Mouse (Mus musculus) left cerebral cortex, adult 11 months (tissue): ENCODE data around the gene Tmem179b.

Source experiments
- DNase-seq: peaks from one replicate; pipeline ENCODE4 v3.0.0; 2022; ENCODE audit warnings: low spot score

The Tmem179b gene

DNA sequence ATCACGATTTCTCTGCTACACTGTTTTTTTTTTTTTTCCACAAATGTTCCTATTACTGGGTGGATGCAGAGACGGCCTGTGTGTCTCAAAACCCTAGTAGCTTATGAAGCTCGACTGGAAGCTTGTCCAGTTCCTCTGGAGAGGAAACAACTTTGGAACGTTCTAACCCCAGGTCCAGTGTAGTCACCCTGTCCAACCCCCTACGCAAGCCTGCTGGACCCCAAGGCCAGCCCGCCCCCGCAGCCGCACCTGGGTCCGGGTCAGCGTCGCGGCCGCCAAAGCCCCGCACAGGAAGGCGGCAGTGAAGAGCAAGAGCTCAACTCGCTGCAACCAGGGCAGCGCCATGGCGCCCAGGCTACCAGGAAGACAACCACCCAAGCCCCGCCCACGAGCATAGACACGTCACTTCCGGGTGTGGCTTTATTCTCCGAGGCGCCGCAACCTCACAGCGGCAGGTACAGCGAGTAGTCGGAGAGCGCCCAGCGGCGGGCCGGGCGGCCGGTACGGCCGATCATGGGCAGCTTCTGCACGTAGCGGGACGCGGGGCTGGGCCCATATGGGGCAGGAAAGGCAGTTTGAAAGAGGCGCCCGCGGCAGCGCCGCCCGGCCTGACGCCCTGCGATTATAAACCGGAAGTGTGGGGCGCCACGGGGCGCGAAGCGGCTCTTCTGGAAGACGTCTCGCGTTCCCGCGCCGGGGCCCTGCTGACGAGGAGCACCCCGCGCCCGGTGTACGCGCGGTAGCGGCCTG, at the start of gene Tmem179b:
TSS of gene Tmem179b (minus strand) at position 382 of the 750 bp plus-strand sequence.
- peak; percentile 94 for DNase-seq

DNA sequence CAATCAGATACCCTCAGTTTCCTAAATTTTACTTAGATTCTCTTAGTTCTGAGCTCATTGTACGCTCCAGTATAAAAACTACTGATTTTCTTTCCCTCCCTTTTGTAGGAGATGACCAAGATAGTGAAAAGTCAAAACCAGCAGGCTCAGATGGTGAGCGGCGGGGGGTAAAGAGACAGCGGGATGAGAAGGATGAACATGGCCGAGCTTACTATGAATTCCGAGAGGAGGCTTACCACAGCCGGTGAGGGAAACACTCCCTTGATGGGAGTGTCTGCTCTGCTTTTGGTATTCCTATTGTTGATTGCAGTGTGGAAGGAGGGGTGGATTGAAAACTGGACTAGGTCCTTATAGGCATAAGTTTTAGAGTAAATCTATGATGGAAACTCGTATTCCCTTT, 48.4 kb upstream of the Tmem179b start:
- no peak for DNase-seq

DNA sequence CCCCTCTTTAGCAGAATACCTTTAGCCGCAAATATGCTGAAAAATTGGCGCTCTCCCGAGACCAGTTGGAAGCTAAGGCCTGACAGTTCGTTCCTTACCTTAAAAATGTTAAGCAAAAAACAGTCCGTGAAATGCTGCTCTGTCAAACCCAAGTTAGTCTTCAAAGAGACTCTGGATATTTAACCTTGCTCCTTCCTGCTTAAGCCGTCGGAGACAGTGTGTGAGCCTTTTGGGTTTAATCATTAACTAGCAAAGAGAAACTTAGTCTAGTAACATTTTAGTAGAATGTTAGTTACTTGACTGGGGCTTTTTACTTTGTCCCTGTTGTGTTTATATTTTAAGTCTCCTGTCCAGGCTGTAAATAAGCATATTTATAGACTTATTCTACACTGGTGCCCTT, 46.9 kb upstream of the Tmem179b start:
- no peak for DNase-seq

DNA sequence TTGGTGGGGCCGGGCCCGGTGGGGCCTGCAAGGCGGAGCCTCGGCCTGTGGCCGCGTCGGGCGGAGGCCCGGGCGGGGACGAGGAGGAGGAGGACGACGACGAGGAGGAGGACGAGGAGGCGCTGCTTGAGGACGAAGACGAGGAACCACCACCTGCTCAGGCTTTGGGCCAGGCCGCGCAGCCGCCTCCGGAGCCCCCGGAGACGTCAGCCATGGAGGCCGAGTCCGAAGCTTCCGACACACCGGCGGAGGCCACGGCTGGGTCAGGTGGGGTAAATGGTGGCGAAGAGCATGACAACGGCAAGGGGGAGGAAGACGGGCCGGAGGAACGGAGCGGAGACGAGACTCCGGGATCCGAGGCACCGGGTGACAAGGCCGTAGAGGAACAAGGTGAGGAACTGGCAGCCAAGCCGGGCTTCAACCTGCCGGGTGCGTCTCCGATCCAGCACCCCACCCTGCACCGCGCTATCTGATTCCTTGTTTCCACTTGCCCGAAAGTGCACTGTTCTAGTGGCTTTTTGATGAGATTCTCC, 46.2 kb upstream of the Tmem179b start:
- DNase-seq, result no peak

DNA sequence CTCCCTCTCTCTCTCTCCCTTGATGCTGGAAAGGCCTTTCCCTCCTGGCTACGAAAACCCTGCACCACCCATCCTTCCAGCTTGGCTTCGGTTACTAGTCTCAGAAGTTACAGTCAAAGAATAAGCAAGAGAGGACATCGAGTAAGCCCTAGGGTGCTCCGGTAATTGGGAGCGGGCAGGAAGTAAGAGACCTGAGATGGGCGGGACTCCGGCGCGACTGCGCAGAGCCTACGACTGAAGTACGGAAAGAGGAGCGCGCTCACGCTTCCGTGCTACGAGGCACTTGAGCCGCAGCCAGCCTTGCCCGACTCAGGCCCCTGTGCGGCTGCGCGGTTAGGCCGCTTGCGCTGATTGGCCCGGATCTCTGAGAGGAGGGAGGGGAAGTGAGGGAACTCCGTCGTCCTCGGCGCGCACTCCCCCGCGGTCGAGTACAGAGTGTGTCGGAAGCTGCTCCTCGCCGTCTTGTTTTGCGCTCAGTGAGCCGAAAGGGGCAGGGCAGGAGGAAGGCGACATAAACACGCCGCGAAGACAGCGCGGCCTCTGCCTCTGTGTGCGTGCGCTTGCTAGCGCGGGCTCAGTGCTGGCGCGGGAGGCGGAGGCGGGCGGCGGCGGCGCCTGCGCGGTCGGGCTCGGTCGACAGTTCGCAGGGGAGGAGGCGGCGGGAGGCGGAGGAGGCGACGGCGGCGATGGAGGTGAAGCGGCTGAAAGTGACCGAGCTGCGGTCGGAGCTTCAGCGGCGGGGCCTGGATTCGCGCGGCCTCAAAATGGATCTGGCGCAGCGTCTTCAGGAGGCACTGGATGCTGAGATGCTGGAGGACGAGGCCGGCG, 45.5 kb upstream of the Tmem179b start, which contains the start of gene Hnrnpul2:
TSS of gene Hnrnpul2 (plus strand) at position 415 of the 828 bp plus-strand sequence.
- peak; percentile 97 for DNase-seq

DNA sequence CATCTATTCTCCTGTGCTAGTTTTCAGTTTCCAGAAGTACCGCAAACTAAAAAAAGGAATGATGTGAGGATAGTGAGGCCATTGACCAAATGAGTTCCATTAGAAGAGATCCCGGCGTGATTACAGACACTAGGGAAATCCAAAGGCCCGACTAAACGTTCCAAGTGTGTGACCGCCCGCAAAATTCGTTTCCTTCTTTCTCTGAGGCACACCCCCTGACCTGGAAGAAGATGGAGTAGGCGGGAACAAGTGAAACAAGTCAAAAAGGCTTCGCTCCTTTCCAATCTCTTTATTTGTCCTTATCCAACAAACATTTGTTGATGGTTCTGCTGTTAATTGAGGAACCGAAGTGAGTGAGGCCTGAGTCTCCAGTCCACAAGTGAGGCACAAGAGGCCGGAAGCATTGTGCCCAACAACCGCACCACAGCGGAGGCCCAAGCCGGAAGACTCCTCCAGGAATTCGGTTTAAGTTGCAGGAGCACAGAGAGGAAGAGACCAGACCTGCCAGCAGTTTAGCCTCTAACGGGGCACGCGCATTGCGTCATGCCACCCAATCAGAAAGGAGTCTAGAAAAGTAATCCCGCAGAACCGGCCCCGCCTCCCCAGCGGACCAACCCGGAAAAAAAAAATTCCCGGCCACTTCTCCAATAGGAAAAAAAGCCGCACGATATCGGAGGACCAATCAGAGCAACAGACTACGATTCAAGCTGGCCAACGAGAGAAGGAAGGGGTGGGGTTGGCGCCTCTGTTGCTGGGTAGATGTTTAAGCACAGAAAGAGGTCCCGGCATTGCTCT, 44.7 kb upstream of the Tmem179b start, which contains the start of gene Ttc9c:
TSS of gene Ttc9c (minus strand) at position 533 of the 795 bp plus-strand sequence.
- peak; percentile 96 for DNase-seq

DNA sequence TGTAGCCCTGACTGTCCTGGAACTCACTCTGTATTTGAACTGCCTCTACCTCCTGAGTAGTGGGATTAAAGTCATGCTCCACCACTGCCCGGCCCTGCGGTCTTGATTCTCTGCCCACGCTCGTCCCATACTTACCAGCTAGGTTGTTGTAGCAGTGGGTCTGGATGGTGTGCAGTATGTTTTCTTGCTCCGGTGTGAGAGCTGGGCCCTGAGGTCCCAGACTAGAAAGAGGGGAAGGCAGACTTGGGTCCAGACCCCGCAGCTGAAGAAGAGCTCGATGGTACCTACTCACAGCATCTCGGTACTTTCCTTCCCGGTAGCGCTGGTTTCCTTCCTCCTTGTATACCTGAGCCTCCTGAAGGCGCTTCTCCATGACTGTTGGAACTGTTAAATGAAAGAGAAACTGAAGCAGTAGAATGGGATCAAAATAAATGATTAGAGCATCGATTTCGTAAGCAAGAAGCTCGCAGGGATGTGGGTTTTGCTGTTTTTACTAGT, 44.1 kb upstream of the Tmem179b start:
- no peak for DNase-seq

DNA sequence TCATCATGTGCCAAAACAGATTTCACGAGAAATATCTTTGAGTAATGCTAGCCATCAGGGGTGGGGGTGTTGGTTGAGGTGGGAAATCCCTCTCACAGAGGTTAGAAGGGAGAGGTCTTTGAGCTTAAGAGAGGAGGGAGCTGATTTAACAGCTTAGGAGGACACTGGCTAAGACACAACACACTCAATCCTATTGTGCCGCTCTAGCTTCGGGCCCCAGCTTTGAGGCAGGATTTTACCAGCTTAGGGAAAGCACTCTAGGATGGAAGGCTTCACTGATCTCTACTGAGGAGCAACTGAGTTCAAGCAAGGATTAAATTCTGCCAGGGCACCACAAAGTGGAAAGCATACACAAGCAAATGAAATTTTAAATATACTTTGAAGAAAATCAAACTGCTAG, 42.7 kb upstream of the Tmem179b start:
- DNase-seq, result no peak

DNA sequence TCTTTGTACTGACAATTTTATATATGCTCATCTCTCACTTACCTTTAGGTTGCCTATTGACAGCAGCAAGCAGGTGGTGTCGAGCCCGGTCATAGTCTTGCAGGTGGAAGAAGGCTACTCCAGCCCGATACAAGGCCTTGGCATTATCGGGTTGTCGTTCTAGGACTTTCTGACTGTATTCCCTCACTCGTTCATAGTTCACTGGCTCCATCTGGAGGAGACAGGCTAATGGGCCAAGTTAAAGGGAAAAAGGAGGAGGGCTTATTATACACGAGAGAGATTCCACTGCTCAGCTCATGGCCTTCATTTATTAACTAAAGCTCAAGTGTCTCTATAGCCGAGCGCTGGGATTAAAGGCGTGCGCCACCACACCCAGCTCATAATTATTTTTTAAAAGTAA, 41.5 kb upstream of the Tmem179b start:
- no peak for DNase-seq

DNA sequence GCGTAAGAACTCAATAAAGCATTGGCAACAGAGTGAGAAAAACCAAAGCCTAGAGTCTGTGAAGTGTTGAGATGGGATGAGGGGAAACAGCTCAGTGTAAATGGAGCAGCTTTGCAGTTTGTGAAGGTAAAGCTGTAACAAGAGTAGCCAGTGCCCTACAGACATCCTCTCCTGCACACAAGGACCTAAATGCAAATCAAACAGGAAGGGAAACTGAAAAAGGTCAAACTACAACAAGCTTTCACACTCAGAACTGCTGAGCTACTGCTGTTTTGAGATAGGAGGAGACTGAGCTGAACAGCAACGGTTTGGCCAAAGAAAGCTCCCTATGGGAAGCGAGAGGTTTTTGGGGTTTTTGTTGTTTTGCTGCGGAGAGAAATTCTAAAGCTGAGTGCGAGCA, 32.5 kb upstream of the Tmem179b start:
- DNase-seq, result no peak

DNA sequence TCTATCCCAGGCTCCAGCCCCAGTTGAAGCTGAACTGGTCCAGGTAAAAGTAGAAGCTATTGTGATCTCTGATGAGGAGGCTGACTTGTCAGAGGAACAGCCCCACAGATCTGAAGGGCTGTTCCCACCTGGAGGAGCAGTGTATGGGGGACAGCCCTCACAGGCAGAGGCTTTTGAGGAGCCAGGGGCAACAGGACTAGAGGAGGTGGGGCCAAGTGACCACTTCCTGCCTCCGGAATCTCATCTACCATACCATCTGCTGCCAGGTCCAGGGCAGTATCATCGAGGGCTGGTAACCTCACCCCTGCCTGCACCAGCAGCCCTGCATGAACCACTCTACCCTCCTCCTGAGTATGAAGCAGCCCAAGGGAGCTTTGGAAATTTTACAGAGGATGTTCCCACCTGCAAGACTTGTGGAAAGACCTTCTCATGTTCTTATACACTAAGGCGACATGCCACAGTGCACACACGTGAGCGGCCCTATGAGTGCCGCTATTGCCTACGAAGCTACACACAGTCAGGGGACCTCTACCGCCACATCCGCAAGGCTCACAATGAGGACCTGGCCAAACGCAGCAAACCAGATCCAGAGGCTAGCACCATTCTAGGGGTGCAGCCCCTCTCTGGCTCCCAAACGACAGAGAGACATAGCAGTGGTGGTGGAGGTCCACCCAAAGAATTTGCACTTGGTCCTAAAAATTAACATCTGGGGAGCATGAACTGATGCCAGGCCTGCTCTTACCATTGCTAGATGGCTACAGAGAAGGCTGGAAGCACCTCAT, 29.8 kb upstream of the Tmem179b start:
- no peak for DNase-seq

DNA sequence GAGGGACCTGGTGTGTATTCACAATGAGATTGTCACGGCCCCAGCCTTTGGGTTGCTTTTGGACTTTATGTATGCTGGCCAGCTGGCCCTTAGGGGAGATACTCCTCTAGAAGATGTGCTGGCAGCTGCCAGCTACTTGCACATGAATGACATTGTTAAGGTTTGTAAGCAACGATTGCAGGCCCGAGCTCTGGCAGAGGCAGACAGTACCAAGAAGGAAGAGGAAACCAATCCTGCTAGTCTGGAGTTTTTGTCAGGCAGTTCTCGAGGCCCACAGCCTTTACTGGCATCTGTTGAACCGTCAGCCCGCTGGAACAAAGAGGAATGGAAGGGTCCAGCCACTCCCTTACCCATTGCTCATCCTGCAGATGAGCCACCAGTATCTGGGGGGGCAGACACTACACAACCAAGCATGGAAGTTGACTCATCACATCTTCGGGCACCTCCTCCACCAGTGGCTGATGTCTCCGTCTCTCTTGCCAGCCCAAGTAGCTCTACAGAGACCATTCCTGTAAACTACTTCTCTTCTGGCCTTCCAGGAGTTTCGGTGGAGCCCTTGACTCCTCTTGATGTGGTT, 29.0 kb upstream of the Tmem179b start:
- no peak for DNase-seq

DNA sequence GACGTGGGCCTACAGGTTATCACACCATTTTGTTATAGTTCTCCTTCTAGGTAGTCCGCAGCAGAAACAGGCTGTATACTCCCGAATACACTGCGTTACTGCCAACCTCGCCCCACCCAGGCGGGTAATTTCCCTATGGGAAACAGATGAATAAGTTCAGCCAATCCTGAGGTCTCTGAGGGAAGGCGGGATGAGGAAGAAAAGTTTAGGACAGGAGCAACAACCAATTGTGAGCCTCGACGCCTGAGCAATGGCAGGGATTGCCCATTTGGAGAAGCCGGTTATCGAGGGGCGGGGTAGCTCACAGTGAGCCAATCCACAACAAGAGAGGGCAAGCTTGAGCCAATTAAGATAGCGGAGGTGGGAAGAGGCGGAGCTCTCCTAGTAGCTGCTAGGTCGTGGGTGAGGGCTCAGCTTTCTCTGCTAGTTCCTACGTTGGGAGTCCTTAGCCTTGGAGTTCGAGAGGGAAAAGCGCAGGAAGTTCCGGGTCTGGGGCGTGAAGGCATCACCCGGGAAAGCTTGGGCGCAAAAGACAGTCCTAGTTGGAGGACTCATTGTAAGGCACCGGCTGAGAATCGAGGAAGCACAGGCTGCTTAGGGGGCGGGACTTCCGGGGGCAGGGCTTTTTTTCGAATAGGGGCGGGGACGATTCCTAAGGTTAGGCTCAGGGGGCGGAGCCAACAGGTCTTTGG, 28.0 kb upstream of the Tmem179b start, which contains the start of gene Zbtb3:
TSS of gene Zbtb3 (plus strand) at position 426 of the 692 bp plus-strand sequence.
- peak; percentile 97 for DNase-seq

DNA sequence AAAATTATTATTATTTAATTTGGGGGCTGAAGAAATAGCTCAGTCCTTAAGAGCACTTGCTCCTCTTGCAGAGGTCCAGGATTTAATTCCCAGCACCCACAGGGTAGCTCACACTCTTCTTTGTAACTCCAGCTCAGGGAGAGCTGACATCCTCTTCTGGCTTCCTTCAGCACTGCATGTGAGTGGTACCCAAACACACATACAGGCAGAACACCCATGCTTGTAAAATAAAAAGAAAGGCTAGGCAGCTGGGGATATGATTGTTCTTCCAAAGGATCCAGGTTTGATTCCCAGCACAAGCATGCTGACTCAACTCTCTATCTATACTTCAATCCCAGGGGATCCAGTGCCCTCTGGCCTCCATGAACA, 24.7 kb upstream of the Tmem179b start:
- no peak for DNase-seq

DNA sequence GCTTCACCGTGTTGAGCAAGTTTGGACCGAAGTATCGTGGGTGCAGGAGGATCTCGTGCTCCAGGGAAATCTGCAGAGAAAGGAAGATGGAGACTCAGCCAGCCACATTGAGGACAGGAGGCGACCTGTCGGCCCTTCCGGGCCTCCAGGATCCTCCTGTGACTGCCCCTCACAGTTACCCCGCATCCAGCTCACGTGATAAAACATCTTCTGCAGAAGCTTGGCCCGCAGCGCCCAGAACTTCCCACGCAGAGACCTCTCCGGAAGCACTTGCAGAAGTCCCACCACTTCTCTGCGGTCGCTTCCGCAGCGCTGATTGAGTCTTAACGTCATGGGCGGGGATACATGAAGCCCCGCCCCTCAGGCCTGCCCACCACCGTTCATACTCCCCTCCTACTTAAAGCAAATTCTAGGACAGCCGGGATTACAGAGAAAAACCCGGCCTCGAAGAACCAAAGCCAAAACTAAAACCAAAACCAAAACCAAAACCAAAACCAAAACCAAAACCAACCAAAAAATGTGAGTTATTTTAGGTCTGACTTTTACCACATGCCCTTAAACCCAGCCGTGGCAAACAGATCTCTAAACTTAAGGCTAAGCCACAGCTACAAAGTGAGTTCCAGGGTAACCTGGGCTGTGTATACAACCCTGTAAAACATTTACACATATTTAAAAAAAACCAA, 24.1 kb upstream of the Tmem179b start, which contains the start of gene Polr2g:
TSS of gene Polr2g (minus strand) at position 314 of the 683 bp plus-strand sequence.
- DNase-seq, result peak; percentile 87

DNA sequence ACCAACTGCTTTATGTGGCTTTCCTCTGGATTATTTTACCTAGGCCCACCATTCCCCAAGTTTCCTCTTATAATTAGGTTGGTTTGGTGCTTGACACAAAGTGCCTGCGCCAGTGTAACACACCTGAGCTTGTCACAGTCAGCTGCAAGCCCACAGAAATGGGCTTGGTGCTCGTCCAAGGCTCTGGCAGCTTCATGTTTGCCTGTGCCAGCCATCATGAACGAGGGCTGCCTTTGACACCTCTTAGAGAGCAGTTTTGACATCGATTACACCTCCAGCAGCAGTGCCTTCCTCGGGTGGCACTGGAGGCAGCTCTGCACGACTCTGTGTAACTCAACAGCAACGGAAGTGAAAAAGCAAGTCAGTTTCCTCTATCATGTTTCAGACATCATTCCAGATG, 15.9 kb upstream of the Tmem179b start:
- no peak for DNase-seq

DNA sequence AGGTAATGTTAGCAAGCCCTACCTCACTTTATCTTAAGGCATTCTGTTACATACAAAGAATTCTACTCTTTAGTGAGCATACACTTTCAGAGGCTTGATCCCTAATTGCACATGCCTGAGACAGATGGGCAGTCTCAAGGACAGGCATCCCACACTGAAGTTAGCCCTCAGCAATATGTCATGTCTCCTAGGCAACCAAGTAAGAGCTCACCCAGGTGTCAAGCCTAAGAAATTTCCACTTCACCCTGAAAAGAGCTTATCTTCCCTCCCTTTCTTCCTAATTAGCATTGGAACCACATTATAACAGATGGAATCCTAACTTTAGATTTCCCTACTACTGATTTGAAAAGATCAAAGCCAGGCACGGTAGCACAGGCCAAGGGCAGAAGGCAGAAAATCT, 14.9 kb upstream of the Tmem179b start:
- no peak for DNase-seq

DNA sequence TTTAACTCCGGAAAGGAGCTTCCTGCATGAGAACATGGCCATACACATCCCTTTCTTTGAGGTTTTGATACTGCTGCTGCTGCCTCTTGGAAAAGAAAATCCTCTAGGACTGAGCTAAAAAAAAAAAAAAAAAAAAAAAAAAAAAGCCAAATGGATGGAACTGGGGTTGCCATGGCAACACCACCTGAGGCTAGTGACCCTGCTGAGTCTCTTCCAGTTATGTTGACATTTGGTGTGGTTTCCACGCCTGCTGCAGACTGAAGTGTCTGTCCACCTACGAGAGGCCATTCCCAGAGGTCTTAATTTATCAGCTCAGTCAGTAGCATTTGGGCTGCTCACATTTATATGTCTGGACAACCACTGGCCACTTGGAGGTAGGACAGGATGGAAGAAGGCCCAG, 14.3 kb upstream of the Tmem179b start:
- DNase-seq, result no peak
